Mouse (Mus musculus) E14TG2a.4 (cell line): ENCODE measurements at regions not wholly inside any gene's neighbourhood (a gene's known extent, or its start where the extent isn't known, plus 50 kb on each side); places are given as distances from the start of the nearest gene placed in this dataset.

Source experiments
- CTCF ChIP-seq: conservative IDR thresholded peaks from 2 replicates; pipeline ENCODE4 v1.5.1; 2014; ENCODE audit warnings: low read length
- POU5F1 ChIP-seq: IDR thresholded peaks from 2 replicates; pipeline ENCODE4 v1.6.1; 2014; ENCODE audit warnings: low read length, borderline replicate concordance

- TF ChIP-seq POU5F1 (no peak), CTCF (no peak)
Measured at GRCm38 (mm10) chr4:10691086-10691485, 183.2 kb upstream of the 2610301B20Rik start.
